7 mouse cellular contexts compared by ENCODE assay signal in genomic region chr9:69301445-69301844, GRCm38 (mm10).
DNase-seq lines count a peak whose midpoint lies in the region; ATAC-seq and TF ChIP-seq lines count a peak whose summit lies in the region.

No protein-coding gene starts in this region.

- H3K4me1 ChIP-seq in liver, postnatal 0 days (ENCODE audit: insufficient read depth), result peaks cover 19% of the 10 kb centered on the region
- H3K4me1 ChIP-seq in liver, embryonic 12.5 days, result 0 out of 2 replicates have a peak, but pooled peaks cover 10% of the 10 kb centered on the region
- peaks cover 18% of the 10 kb centered on the region for H3K4me1 ChIP-seq in lung, embryonic 16.5 days (replicated peaks; ENCODE audit: control insufficient read depth, insufficient read depth, low read length)

- no peak for TF ChIP-seq CTCF in liver, postnatal 0 days (IDR thresholded peaks at IDR 0.05; ENCODE audit: low read depth)
- TF ChIP-seq CTCF in gastrocnemius, adult 2 months (IDR thresholded peaks at IDR 0.05), result no peak

- no peak overlapping the region for H3K27ac ChIP-seq in liver, postnatal 0 days (ENCODE audit: low read depth)
- no peak overlapping the region for H3K27ac ChIP-seq in liver, embryonic 12.5 days
- H3K27ac ChIP-seq in gastrocnemius, adult 2 months, result peak overlapping the region; percentile 76
- peak overlapping the region; percentile 2 for H3K27ac ChIP-seq in lung, embryonic 16.5 days (ENCODE audit: low read length)

- DNase-seq in liver, postnatal 0 days, result no peak
- peak; percentile 68 for DNase-seq in gastrocnemius, adult 2 months
- no peak for DNase-seq in natural killer cell, adult 2 months (ENCODE audit: low spot score in 2 of 2)
- no peak for DNase-seq in spleen, postnatal 36 days (ENCODE audit: low spot score in 2 of 2)

- no peak overlapping the region for H3K9ac ChIP-seq in liver, postnatal 0 days (replicated peaks)
- no peak overlapping the region for H3K9ac ChIP-seq in liver, embryonic 12.5 days
- H3K9ac ChIP-seq in lung, embryonic 16.5 days (ENCODE audit: low read length), result no peak overlapping the region

- no peak for ATAC-seq in liver, postnatal 0 days
- no peak for ATAC-seq in liver, embryonic 12.5 days
- ATAC-seq in hematopoietic stem cell, adult 5-6 weeks (replicated peaks in 1 of 2; ENCODE audit: insufficient read depth in 1 of 2, low FRiP score in 2 of 2, low TSS enrichment in 1 of 2, low read depth in 1 of 2, poor library complexity in 2 of 2, severe bottlenecking in 2 of 2), result peak; percentile 39 to 67; a peak in 2 of 4 replicates
- ATAC-seq in lung, embryonic 16.5 days (ENCODE audit: low read depth), result peak; percentile 70

- peak overlapping the region; percentile 14; the same call in 1 of the 2 replicates for H3K4me2 ChIP-seq in liver, postnatal 0 days (ENCODE audit: low read depth, low read length)
- no peak overlapping the region for H3K4me2 ChIP-seq in liver, embryonic 12.5 days
- peak overlapping the region; percentile 51 for H3K4me2 ChIP-seq in lung, embryonic 16.5 days (ENCODE audit: low read depth, low read length)

- no peaks in the 10 kb centered on the region for H3K36me3 ChIP-seq in liver, postnatal 0 days (replicated peaks; ENCODE audit: insufficient read depth, low read length)
- no peaks in the 10 kb centered on the region for H3K36me3 ChIP-seq in liver, embryonic 12.5 days
- no peaks in the 10 kb centered on the region for H3K36me3 ChIP-seq in lung, embryonic 16.5 days (ENCODE audit: control insufficient read depth, insufficient read depth, low read length)

- TF ChIP-seq EP300 in liver, postnatal 0 days (IDR thresholded peaks at IDR 0.05; ENCODE audit: low read depth), result no peak

- 25% methylated on average over 9 of the region's 9 CpGs for WGBS in liver, postnatal 0 days (ENCODE audit: insufficient replicate concordance)
- 25% methylated on average over 9 of the region's 9 CpGs for WGBS in liver, embryonic 12.5 days (ENCODE audit: insufficient replicate concordance)
- 12% methylated on average over 9 of the region's 9 CpGs for WGBS in lung, embryonic 16.5 days

- H3K27me3 ChIP-seq in liver, postnatal 0 days (ENCODE audit: insufficient read depth, low read length), result no peaks in the 10 kb centered on the region
- peaks cover 5% of the 10 kb centered on the region; the same call in 1 of the 2 replicates for H3K27me3 ChIP-seq in liver, embryonic 12.5 days (replicated peaks)
- no peaks in the 10 kb centered on the region for H3K27me3 ChIP-seq in lung, embryonic 16.5 days (ENCODE audit: control insufficient read depth, insufficient read depth, low read depth, low read length)

- H3K4me3 ChIP-seq in liver, postnatal 0 days (ENCODE audit: low read depth, low read length), result no peak overlapping the region
- H3K4me3 ChIP-seq in liver, embryonic 12.5 days, result no peak overlapping the region
- H3K4me3 ChIP-seq in gastrocnemius, adult 2 months, result peak overlapping the region; percentile 56
- peak overlapping the region; percentile 22 for H3K4me3 ChIP-seq in lung, embryonic 16.5 days (ENCODE audit: low read length)

- intact Hi-C loops in gastrocnemius, adult 2 months (cut with DNase I), result no loop called here

- H3K9me3 ChIP-seq in liver, postnatal 0 days (ENCODE audit: low read length), result no peaks in the 10 kb centered on the region
- no peaks in the 10 kb centered on the region for H3K9me3 ChIP-seq in liver, embryonic 12.5 days (replicated peaks)
- H3K9me3 ChIP-seq in lung, embryonic 16.5 days (ENCODE audit: control insufficient read depth, low read length), result no peaks in the 10 kb centered on the region

Comparison
In these comparisons a context has a peak if more than half of its experiments do, and no peak if none do; other contexts are left out.
1. ATAC-seq: peak in hematopoietic stem cell, adult 5-6 weeks (2 of 2) and lung, embryonic 16.5 days (single experiment); none in liver, postnatal 0 days (single experiment) and liver, embryonic 12.5 days (single experiment).
2. H3K27ac ChIP-seq: peak in gastrocnemius, adult 2 months (single experiment) and lung, embryonic 16.5 days (single experiment); none in liver, postnatal 0 days (single experiment) and liver, embryonic 12.5 days (single experiment).
3. H3K4me3 ChIP-seq: peak in gastrocnemius, adult 2 months (single experiment) and lung, embryonic 16.5 days (single experiment); none in liver, postnatal 0 days (single experiment) and liver, embryonic 12.5 days (single experiment).